Mouse (Mus musculus) CH12F3 (cell line): ENCODE data around the gene Gm20822.
"Not testable (repeated sequence)": the region's sequence is repeated elsewhere in the genome, so short reads cannot be mapped to it uniquely, and the experiment has no call there.

Experiments used
- in situ Hi-C: fragments of 300-500 bp; cut with MboI; formaldehyde crosslinking; loops from 2 replicates; pipeline ENCODE4 v1.14.3; 2020; ENCODE audit warnings: low sequenced_read_pairs

Gene Gm20822

GRCm38 (mm10) chrY:15884671-15885070, at the start of gene Gm20822:
Gm20822 (minus strand) TSS chrY:15884771.
- in situ Hi-C loops = not testable (repeated sequence)
